Mouse (Mus musculus): ENCODE results near the gene Adarb2. TPM values are rescaled to one million over a fixed set of nuclear protein-coding genes. Genes with fewer than 3 reads are reported as not detected.

Adarb2 gene
- polyA plus RNA-seq, 1 experiment, result 0.04 TPM

- no peak for DNase-seq (ENCODE audit: low read depth in 1 of 2, low spot score in 2 of 2)
- Histone ChIP-seq H3K36me3 (ENCODE audit: control insufficient read depth, insufficient read depth, low read length) (no peaks in the 10 kb centered on the region), H3K27me3 (ENCODE audit: control insufficient read depth, insufficient read depth, low read length) (no peaks in the 10 kb centered on the region), H3K4me3 (ENCODE audit: extremely low read depth, insufficient read depth, insufficient read length) (no peak overlapping the region), H3K27ac (ENCODE audit: insufficient read depth, low read length) (no peak overlapping the region), H3K4me1 (ENCODE audit: control insufficient read depth, insufficient read depth, insufficient read length) (no peaks in the 10 kb centered on the region)
- TF ChIP-seq POLR2A (IDR thresholded peaks at IDR 0.05; ENCODE audit: low read depth, low read length) (no peak), CTCF (IDR thresholded peaks at IDR 0.05; ENCODE audit: extremely low read depth, insufficient read depth, insufficient read length, insufficient replicate concordance) (no peak)
- WGBS, result 85% methylated on average over 5 of the region's 5 CpGs
These were observed 285.2 kb downstream of the Adarb2 start for GRCm38 (mm10) chr13:8487756-8488434.

GRCm38 (mm10) chr13:8493363-8493762 lies 290.7 kb downstream of the Adarb2 start:
- TF ChIP-seq POLR2A (IDR thresholded peaks at IDR 0.05; ENCODE audit: low read depth, low read length) (no peak), CTCF (IDR thresholded peaks at IDR 0.05; ENCODE audit: extremely low read depth, insufficient read depth, insufficient read length, insufficient replicate concordance) (no peak)
- no peak overlapping the region for H3K27ac ChIP-seq (ENCODE audit: insufficient read depth, low read length)
- WGBS, result 66% methylated on average over 5 of the region's 5 CpGs
- no peaks in the 10 kb centered on the region for H3K27me3 ChIP-seq (ENCODE audit: control insufficient read depth, insufficient read depth, low read length)
- H3K4me1 ChIP-seq (ENCODE audit: control insufficient read depth, insufficient read depth, insufficient read length), result no peaks in the 10 kb centered on the region
- DNase-seq (ENCODE audit: low read depth in 1 of 2, low spot score in 2 of 2), result no peak
- no peaks in the 10 kb centered on the region for H3K36me3 ChIP-seq (ENCODE audit: control insufficient read depth, insufficient read depth, low read length)
- H3K4me3 ChIP-seq (ENCODE audit: extremely low read depth, insufficient read depth, insufficient read length), result no peak overlapping the region

- no peaks in the 10 kb centered on the region for H3K36me3 ChIP-seq (ENCODE audit: control insufficient read depth, insufficient read depth, low read length)
- H3K4me1 ChIP-seq (ENCODE audit: control insufficient read depth, insufficient read depth, insufficient read length), result no peaks in the 10 kb centered on the region
- no peak overlapping the region for H3K4me3 ChIP-seq (ENCODE audit: extremely low read depth, insufficient read depth, insufficient read length)
- no peak for DNase-seq (ENCODE audit: low read depth in 1 of 2, low spot score in 2 of 2)
- no peak overlapping the region for H3K27ac ChIP-seq (ENCODE audit: insufficient read depth, low read length)
- TF ChIP-seq CTCF (IDR thresholded peaks at IDR 0.05; ENCODE audit: extremely low read depth, insufficient read depth, insufficient read length, insufficient replicate concordance) (no peak), POLR2A (IDR thresholded peaks at IDR 0.05; ENCODE audit: low read depth, low read length) (no peak)
- WGBS, result 90% methylated on average over 5 of the region's 5 CpGs
- no peaks in the 10 kb centered on the region for H3K27me3 ChIP-seq (ENCODE audit: control insufficient read depth, insufficient read depth, low read length)
These were observed 296.9 kb downstream of the Adarb2 start for GRCm38 (mm10) chr13:8499551-8499950.

- WGBS, result 86% methylated on average over 7 of the region's 7 CpGs
- no peak overlapping the region for H3K27ac ChIP-seq (ENCODE audit: insufficient read depth, low read length)
- no peaks in the 10 kb centered on the region for H3K27me3 ChIP-seq (ENCODE audit: control insufficient read depth, insufficient read depth, low read length)
- TF ChIP-seq POLR2A (IDR thresholded peaks at IDR 0.05; ENCODE audit: low read depth, low read length) (no peak), CTCF (IDR thresholded peaks at IDR 0.05; ENCODE audit: extremely low read depth, insufficient read depth, insufficient read length, insufficient replicate concordance) (no peak)
- no peaks in the 10 kb centered on the region for H3K4me1 ChIP-seq (ENCODE audit: control insufficient read depth, insufficient read depth, insufficient read length)
- H3K36me3 ChIP-seq (ENCODE audit: control insufficient read depth, insufficient read depth, low read length), result no peaks in the 10 kb centered on the region
- no peak overlapping the region for H3K4me3 ChIP-seq (ENCODE audit: extremely low read depth, insufficient read depth, insufficient read length)
- no peak for DNase-seq (ENCODE audit: low read depth in 1 of 2, low spot score in 2 of 2)
These were observed 308.6 kb downstream of the Adarb2 start for GRCm38 (mm10) chr13:8511069-8511817.

GRCm38 (mm10) chr13:8515979-8516715 lies 313.5 kb downstream of the Adarb2 start:
- TF ChIP-seq POLR2A (IDR thresholded peaks at IDR 0.05; ENCODE audit: low read depth, low read length), result no peak
- TF ChIP-seq CTCF (IDR thresholded peaks at IDR 0.05; ENCODE audit: extremely low read depth, insufficient read depth, insufficient read length, insufficient replicate concordance), result no peak
- no peak for DNase-seq (ENCODE audit: low read depth in 1 of 2, low spot score in 2 of 2)
- H3K4me3 ChIP-seq (ENCODE audit: extremely low read depth, insufficient read depth, insufficient read length), result no peak overlapping the region
- no peaks in the 10 kb centered on the region for H3K36me3 ChIP-seq (ENCODE audit: control insufficient read depth, insufficient read depth, low read length)
- no peaks in the 10 kb centered on the region for H3K4me1 ChIP-seq (ENCODE audit: control insufficient read depth, insufficient read depth, insufficient read length)
- 57% methylated on average over 4 of the region's 4 CpGs for WGBS
- no peaks in the 10 kb centered on the region for H3K27me3 ChIP-seq (ENCODE audit: control insufficient read depth, insufficient read depth, low read length)
- no peak overlapping the region for H3K27ac ChIP-seq (ENCODE audit: insufficient read depth, low read length)

- Histone ChIP-seq H3K36me3 (ENCODE audit: control insufficient read depth, insufficient read depth, low read length) (no peaks in the 10 kb centered on the region), H3K4me3 (ENCODE audit: extremely low read depth, insufficient read depth, insufficient read length) (no peak overlapping the region), H3K27me3 (ENCODE audit: control insufficient read depth, insufficient read depth, low read length) (no peaks in the 10 kb centered on the region), H3K27ac (ENCODE audit: insufficient read depth, low read length) (no peak overlapping the region), H3K4me1 (ENCODE audit: control insufficient read depth, insufficient read depth, insufficient read length) (no peaks in the 10 kb centered on the region)
- TF ChIP-seq POLR2A (IDR thresholded peaks at IDR 0.05; ENCODE audit: low read depth, low read length), result no peak
- TF ChIP-seq CTCF (IDR thresholded peaks at IDR 0.05; ENCODE audit: extremely low read depth, insufficient read depth, insufficient read length, insufficient replicate concordance), result no peak
- no peak for DNase-seq (ENCODE audit: low read depth in 1 of 2, low spot score in 2 of 2)
- 53% methylated on average over 5 of the region's 5 CpGs for WGBS
These were observed 316.5 kb downstream of the Adarb2 start for GRCm38 (mm10) chr13:8519204-8519603.

Data from spleen, adult 2 months (tissue).